Mouse (Mus musculus) stomach, postnatal 0 days (tissue): Measurements from ENCODE around the gene Phospho1. TPM values are rescaled to one million over a fixed set of nuclear protein-coding genes. Genes with fewer than 3 reads are reported as not detected.

Experiments used
- ATAC-seq: fragments of 200-750 bp; cut with Nextera tagmentation; 2 replicates; pipeline ENCODE4 v1.8.0; 2017; ENCODE audit not compliant: low FRiP score, low TSS enrichment
- DNase-seq: peaks from one replicate; pipeline ENCODE4 v3.0.0-alpha.2; 2016; ENCODE audit warnings: low spot score
- H3K27ac ChIP-seq: fragments of 300-500 bp; sonication (generic); replicated peaks from 2 replicates; pipeline ENCODE4 v1.5.1; 2014; ENCODE audit warnings: mild to moderate bottlenecking, control low read depth
- H3K27me3 ChIP-seq: fragments of 300-500 bp; sonication (generic); 2 replicates; pipeline ENCODE4 v1.6.1; 2014; ENCODE audit warnings: low read length; ENCODE audit not compliant: control insufficient read depth, insufficient read depth
- H3K36me3 ChIP-seq: fragments of 300-500 bp; sonication (generic); 2 replicates; pipeline ENCODE4 v1.6.1; 2014; ENCODE audit warnings: low read length, mixed read lengths; ENCODE audit not compliant: control insufficient read depth, insufficient read depth
- H3K4me1 ChIP-seq: fragments of 300-500 bp; sonication (generic); replicated peaks from 2 replicates; pipeline ENCODE4 v1.6.1; 2014; ENCODE audit warnings: antibody characterized with exemption; ENCODE audit not compliant: control insufficient read depth, insufficient read depth
- H3K4me2 ChIP-seq: fragments of 300-500 bp; sonication (generic); replicated peaks from 2 replicates; pipeline ENCODE4 v1.6.1; 2014; ENCODE audit warnings: low read depth, mild to moderate bottlenecking, control low read depth, moderate library complexity
- H3K4me3 ChIP-seq: fragments of 300-500 bp; sonication (generic); 2 replicates; pipeline ENCODE4 v1.5.1; 2014; ENCODE audit warnings: low read depth, low read length, control low read depth
- H3K9ac ChIP-seq: fragments of 300-500 bp; sonication (generic); 2 replicates; pipeline ENCODE4 v1.6.1; 2014; ENCODE audit warnings: mild to moderate bottlenecking, low read length, control low read depth, mixed read lengths
- H3K9me3 ChIP-seq: fragments of 300-500 bp; sonication (generic); 2 replicates; pipeline ENCODE4 v1.6.1; 2016; ENCODE audit warnings: low read length; ENCODE audit not compliant: control insufficient read depth
- CTCF ChIP-seq: IDR thresholded peaks from 2 replicates; pipeline ENCODE4 v1.5.1; 2016; ENCODE audit warnings: antibody characterized with exemption, low read depth, mild to moderate bottlenecking, moderate library complexity
- EP300 ChIP-seq: optimal IDR thresholded peaks from 2 replicates; pipeline ENCODE3; 2016; ENCODE audit warnings: antibody characterized with exemption
- WGBS: fragments of 180-500 bp; shearing (Covaris S2); extraction: QIAGEN DNeasy Blood & Tissue Kit; methylation state at CpG from one replicate; pipeline ENCODE4 v1.1.7; 2014; 5-methylcytosine and 5-hydroxymethylcytosine counted together
- polyA plus RNA-seq: library from polyadenylated mRNA; unstranded; fragments of >200 nt; fragmentation: Nextera tagmentation; extraction: Ambion mirVana; gene quantifications from 2 replicates; pipeline ENCODE4 v1.2.1, GENCODE M21; 2015

Phospho1 gene
- polyA plus RNA-seq, 1 experiment from 2014 or later, result 0.45 TPM

DNA sequence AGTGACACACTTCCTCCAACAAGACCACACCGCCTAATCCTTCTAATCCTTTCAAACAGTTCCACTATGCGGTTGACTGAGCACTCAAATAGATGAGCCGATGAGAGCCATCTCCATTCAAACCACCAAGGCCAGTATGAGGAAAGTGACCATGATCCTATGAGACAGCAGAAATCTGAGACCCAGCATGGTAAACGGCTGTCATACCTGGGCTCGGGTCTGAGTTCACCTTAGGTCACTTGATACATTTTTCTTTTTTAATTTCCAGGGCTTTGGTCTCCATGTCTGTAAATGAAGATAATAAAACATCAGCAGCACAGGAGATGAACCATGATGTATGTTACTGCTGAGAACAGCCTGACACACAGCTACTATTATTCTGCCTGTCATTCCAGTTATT, 16.4 kb upstream of the Phospho1 start:
- WGBS, result 95% methylated on average over 5 of the region's 5 CpGs
- H3K4me1 ChIP-seq, result no peaks in the 10 kb centered on the region
- no peak for ATAC-seq
- H3K27me3 ChIP-seq, result no peaks in the 10 kb centered on the region
- no peaks in the 10 kb centered on the region for H3K9me3 ChIP-seq
- no peak overlapping the region for H3K9ac ChIP-seq
- no peak for TF ChIP-seq CTCF
- no peak for TF ChIP-seq EP300
- H3K36me3 ChIP-seq, result no peaks in the 10 kb centered on the region
- no peak overlapping the region for H3K4me2 ChIP-seq
- no peak for DNase-seq
- H3K27ac ChIP-seq, result no peak overlapping the region
- H3K4me3 ChIP-seq, result no peak overlapping the region

- ATAC-seq, result peak; percentile 59; the same call in 1 of the 2 replicates
Measured at GRCm38 (mm10) chr11:95808448-95809011, 15.8 kb upstream of the Phospho1 start.

DNA sequence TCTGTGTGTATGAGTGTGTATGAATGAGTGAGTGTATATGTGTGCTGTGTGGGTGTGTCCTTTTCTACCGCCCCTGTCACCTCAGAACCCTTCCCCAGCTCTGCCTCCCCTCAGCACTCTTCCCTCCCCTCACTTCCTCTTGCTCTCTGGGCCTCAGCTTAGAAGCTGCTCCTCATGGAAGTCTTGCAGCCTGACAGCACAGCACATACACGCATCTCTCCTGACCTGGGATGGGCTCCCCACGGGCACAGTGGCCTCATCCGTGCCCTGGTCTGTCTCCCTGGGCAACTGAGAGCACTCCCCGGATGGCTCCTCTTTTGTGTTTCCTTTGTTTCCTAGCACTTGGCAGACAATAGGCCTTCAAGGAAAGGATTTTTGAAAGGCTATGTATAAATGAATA, 14.7 kb upstream of the Phospho1 start:
- no peak overlapping the region for H3K4me2 ChIP-seq
- H3K9me3 ChIP-seq, result no peaks in the 10 kb centered on the region
- H3K27ac ChIP-seq, result no peak overlapping the region
- DNase-seq, result no peak
- no peak overlapping the region for H3K4me3 ChIP-seq
- no peaks in the 10 kb centered on the region for H3K27me3 ChIP-seq
- H3K4me1 ChIP-seq, result no peaks in the 10 kb centered on the region
- no peaks in the 10 kb centered on the region for H3K36me3 ChIP-seq
- TF ChIP-seq CTCF, result no peak
- TF ChIP-seq EP300, result no peak
- H3K9ac ChIP-seq, result no peak overlapping the region
- ATAC-seq, result no peak
- 36% methylated on average over 5 of the region's 5 CpGs for WGBS

More at GRCm38 (mm10) chr11:95808448-95809011, 15.8 kb upstream of the Phospho1 start:
- H3K36me3 ChIP-seq, result no peaks in the 10 kb centered on the region
- DNase-seq, result peak; percentile 39
- no peaks in the 10 kb centered on the region for H3K4me1 ChIP-seq
- H3K9me3 ChIP-seq, result no peaks in the 10 kb centered on the region
- no peak overlapping the region for H3K4me2 ChIP-seq
- no peak for TF ChIP-seq CTCF
- TF ChIP-seq EP300, result no peak
- peak overlapping the region; percentile 36; the same call in 1 of the 2 replicates for H3K27ac ChIP-seq
- no peak overlapping the region for H3K4me3 ChIP-seq
- 26% methylated on average over 5 of the region's 5 CpGs for WGBS
- H3K27me3 ChIP-seq, result no peaks in the 10 kb centered on the region
- no peak overlapping the region for H3K9ac ChIP-seq

DNA sequence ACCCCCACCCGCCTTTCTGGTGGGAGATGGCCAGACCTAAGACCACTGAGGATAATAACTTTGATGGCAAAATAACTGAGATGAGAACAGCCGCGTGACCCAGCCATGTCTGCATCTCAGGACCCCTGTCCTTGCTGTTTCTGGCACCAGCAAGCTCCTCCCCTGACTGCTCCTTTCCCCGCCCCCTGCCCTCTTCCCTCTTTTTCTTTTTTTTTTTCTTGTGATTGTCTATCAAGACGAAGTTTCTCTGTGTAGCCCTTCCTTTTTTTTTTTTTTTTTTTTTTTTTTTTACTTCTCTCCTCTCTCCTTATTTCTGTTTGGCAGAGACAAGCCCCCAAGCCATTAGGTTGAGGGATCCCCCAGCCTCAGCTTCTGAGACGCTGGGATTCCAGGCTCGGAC, 13.5 kb upstream of the Phospho1 start:
- 63% methylated on average over 7 of the region's 7 CpGs for WGBS
- ATAC-seq, result no peak
- Histone ChIP-seq H3K9ac (no peak overlapping the region), H3K27ac (no peak overlapping the region), H3K4me3 (no peak overlapping the region), H3K36me3 (no peaks in the 10 kb centered on the region), H3K9me3 (no peaks in the 10 kb centered on the region), H3K27me3 (no peaks in the 10 kb centered on the region), H3K4me1 (no peaks in the 10 kb centered on the region), H3K4me2 (no peak overlapping the region)
- no peak for DNase-seq
- TF ChIP-seq CTCF (no peak), EP300 (no peak)

DNA sequence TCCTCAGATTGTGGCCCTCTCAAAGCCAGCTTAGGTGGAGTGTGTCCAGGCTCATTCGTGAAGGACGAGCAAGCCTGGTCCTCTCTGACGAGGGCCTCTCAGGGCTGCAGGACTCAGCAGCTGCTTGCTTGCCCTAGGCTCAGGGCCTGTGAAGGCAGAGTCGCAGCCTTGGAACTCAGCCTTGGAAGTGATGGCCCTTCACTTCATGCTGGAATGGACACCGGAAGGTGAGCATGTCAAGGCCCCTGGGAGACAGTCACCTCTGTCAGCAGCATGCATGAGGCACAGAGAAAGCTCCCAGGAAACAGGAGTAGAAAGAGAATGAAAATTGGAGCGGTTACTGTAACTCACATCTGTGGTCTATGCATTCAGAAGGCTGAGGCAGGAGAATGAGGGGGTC, 12.6 kb upstream of the Phospho1 start:
- H3K9ac ChIP-seq, result no peak overlapping the region
- no peaks in the 10 kb centered on the region for H3K27me3 ChIP-seq
- TF ChIP-seq EP300 (no peak), CTCF (no peak)
- no peaks in the 10 kb centered on the region for H3K4me1 ChIP-seq
- H3K27ac ChIP-seq, result no peak overlapping the region
- H3K4me2 ChIP-seq, result no peak overlapping the region
- ATAC-seq (no peak), DNase-seq (no peak)
- no peaks in the 10 kb centered on the region for H3K9me3 ChIP-seq
- H3K4me3 ChIP-seq, result no peak overlapping the region
- no peaks in the 10 kb centered on the region for H3K36me3 ChIP-seq
- 82% methylated on average over 6 of the region's 6 CpGs for WGBS

- Histone ChIP-seq H3K4me3 (no peak overlapping the region), H3K9ac (no peak overlapping the region), H3K27ac (no peak overlapping the region), H3K27me3 (no peaks in the 10 kb centered on the region), H3K9me3 (no peaks in the 10 kb centered on the region), H3K4me2 (no peak overlapping the region), H3K4me1 (no peaks in the 10 kb centered on the region), H3K36me3 (no peaks in the 10 kb centered on the region)
- ATAC-seq, result no peak
- 59% methylated on average over 4 of the region's 4 CpGs for WGBS
- no peak for DNase-seq
- no peak for TF ChIP-seq CTCF
- no peak for TF ChIP-seq EP300
Measured at GRCm38 (mm10) chr11:95812224-95812623, 12.1 kb upstream of the Phospho1 start.
